Mouse (Mus musculus) skeletal muscle tissue, adult 2 months (tissue): Measurements from ENCODE around the gene Zfp365.

ENCODE experiments used
- DNase-seq: peaks from one replicate; pipeline ENCODE4 v3.0.0-alpha.2; 2012; ENCODE audit warnings: low read depth, low spot score

Gene Zfp365

DNA sequence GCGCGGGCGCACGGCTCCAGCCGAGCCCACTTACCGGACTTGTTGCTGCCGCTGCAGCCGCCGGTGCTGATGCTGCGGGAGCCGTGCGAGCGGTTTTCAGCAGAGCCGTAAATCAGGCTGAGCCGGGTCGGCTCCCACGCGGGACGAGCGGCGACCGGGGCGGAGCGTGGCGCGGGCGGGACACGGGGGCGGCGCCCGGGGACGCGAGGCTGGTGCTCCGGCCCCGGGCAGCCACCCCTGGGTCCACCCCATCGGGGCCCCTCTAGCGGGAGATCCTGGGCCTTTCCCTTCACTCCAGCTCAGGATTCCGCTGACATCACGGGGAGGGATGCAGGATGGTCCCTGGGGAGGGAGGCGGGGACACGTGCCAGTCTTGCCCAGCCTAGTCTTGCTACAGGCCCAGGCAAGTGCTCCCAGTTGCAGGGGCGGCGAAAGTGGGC is at the start of gene Zfp365:
Zfp365 (minus strand) TSS at position 326 of the 440 bp plus-strand sequence.
- DNase-seq: peak; percentile 26

DNA sequence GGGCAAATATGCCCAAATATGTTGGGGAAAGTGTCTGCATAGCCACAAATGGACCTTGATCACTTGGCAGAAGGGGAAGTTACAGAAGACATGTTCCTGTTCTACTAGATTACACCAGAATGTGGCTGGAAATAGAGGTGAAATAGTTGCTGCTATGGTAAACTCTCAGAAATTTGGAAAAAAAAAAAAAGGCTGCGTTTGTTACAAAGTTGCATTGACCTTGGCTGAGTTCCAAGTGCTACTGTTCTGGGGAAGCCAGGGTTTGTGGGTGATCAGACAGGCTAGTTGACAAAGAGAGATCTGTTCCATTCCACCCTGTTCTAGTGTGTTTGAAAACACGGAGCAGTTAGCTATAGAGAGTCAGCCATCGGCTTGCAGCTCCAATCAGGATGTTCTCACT is 47.5 kb upstream of the Zfp365 start:
- DNase-seq: no peak

DNA sequence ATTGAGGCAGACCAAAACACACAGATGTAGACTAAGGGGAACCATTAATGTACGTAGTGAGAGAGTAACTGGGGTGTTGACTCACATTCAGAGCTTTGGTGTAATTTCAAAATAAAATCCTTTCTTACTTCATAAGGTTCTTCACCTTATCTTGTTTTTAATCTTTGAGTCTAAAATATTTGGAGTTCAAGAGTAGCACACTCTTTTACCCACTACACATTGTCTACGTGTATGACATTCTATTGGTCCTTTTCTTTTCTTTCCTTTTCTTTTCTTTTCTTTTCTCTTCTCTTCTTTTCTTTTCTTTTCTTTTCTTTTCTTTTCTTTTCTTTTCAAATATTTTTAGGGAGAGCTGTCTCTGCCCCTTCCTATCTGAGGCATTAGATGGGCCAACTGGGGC is 43.5 kb upstream of the Zfp365 start:
- no peak for DNase-seq

DNA sequence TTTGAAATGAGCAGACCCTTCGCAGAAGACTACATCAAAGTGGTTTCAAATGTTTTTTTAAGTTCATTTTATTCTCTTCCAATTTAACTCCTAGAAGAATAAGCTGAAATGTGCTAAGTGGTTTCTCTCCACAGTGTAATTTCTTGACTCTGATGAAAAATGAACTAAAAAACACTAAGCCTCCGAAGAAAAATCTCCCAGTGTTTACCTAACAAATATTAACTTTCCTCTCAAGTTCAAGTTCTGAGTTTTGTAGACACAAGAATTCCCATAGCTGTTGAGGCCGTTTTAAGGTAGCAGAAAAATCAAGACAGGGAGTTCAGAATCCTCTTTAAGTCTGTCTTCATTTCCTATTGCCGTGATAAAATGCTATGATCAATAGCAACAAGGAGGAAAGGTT is 39.2 kb upstream of the Zfp365 start:
- DNase-seq: no peak

DNA sequence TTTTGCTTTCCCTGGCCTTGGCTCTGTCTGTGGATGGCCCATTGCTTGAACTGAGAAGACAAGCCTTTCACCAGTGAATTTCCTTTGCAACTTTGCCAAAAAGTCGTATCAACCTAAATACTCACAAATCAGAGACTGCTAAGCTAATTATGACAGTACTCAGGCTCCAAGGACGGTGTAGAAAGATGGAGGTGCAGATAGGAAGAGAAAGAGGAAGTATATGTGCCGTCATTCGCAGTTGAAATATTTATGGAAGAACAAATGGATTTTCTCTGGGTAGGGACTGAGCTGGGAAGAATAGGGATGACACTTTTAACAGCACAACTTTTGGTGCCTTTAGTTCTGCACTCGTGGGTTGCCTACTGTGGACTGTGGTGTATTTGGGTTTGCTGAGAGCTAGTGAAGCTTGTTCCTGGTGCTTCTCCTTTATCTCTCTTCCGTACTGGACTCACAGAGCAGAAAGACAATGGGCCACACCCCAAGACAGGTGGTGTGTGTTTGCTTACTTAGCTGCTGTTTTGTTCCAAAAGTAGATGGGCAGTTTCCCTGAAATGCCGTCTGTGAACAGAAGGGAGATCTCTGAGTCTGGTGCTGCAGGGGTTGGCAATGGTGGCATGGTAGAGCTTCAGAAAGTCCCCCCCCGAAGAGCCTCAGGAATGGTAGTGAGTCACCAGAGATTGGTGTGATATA is 37.7 kb upstream of the Zfp365 start:
- DNase-seq: no peak

DNA sequence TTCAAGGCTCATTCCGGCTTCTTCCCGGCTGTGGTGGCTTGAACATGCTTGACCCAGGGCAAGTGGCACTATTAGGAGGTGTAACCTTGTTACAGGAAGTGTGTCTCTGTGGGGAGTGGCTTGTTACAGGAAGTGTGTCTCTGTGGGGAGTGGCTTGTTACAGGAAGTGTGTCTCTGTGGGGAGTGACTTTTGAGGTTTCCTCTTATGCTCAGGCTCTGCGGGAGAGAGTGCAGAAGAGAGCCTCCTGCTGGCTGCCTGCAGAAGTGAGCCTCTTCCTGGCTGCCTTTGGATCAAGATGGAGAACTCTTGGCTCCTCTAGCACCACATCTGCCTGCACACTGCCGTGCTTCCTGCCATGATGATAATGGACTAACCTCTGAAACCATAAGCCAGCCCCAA is 31.1 kb upstream of the Zfp365 start:
- DNase-seq: no peak

DNA sequence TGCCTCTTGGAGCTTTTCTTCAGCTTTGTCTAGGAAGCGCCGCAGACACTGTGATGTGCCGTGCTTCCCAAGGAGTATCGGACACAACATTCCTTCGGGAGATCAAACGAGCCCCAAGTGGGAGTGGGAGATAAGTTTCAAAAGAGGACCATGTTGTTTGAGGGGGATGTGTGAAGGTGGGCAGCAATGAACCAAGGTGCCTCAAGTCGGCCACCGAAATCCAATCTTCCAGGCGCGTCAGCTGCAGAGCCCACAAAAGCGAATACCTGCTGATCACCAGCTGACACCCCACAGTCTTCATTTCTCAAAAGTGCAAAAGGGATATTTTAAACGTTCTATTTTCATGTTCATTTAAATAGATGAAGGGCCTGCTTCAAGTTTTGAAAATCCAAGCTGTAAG is 27.1 kb upstream of the Zfp365 start:
- DNase-seq: no peak

DNA sequence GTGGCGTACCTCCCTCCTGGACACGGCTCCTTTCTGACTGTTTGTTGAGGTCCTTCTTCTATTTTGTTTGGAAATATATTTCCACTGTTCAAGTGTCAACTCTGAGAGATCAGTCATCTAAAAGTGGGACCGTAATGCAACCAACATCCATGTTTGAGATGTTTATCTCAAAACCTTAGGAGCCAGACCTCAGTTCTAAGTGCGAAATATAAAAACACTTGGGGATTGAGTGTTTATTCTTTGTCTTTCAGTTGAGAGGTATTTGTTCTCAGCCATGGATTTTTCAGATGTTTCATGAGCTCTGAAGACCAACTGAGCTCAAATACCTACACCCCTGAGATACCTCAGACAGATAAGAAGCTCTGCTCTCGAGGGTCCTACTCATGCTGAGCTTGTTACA is 25.3 kb upstream of the Zfp365 start:
- no peak for DNase-seq

DNA sequence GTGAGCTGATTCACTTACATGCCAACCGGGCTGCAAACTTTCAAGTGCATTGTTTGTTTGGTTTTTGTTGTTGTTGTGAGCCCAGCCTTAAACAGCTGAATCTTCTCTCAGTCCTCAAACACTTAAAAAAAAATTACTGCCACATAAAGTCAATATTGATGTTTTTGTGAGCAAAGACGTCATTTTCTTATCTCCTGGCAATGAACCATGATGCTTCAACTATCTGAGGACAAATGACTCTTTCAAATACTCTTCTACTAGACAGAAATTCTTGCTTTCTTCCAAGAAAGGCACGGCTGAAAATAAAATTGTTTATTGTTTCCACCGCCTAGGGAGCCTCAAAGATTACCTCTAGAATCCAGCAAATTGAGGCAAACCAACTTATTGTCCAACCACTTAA is 24.5 kb upstream of the Zfp365 start:
- no peak for DNase-seq

DNA sequence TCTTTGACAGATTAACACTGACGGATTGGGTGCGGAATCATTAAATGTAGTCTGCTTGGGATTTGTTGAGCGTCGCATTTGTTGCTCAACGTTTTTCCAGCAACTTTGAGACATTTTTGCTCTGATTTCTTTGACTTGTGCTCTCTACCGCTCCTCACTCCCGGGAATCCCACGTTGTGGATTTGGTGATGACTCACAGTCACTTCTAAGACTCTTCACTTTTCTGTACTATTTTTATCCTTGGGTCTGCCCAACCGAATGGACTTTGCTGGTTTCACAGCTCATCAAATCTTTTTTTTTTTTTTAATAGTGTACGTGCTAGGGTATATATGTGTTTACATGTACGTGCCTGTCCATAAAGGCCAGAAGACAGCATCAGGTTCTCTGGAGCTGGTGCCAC is 20.3 kb upstream of the Zfp365 start:
- no peak for DNase-seq

DNA sequence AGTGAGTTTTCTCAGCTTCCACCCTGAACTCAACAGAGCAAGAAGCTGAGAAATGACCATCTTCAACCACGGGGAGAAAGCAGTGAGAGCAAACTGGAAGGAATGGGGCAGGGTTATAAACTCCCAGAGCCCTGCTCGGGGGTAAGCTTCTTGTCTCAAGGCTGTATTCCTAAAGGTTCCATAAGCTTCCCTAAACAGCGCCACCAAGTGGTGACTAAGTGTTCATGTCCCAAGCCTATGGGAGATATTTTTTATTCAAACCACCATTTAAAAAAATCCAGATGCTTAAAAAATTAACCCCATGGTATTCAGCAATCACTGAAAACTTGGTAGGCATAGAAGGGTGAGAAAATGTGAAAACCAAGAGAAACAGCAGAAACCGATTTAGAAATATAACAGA is 18.9 kb upstream of the Zfp365 start:
- DNase-seq: no peak

DNA sequence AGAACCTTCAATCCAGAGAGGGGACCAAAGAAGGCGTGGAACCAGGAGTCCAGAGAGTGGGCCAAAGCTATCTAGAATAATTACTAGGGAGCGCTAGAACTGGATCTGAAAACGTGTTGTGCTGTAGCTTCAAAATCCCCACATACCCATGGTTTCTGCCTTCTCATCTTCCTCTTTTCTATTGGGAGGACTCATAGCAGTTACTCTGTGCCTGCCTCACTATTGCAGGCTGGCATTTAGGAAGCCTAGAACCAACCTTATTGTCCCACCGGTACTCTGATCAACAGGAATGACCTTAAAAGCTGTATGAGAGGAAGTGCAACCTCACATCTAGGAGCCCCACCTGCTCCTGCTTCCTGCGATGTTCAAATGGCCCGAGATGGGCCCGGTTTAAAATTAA is 16.1 kb upstream of the Zfp365 start:
- DNase-seq: no peak

DNA sequence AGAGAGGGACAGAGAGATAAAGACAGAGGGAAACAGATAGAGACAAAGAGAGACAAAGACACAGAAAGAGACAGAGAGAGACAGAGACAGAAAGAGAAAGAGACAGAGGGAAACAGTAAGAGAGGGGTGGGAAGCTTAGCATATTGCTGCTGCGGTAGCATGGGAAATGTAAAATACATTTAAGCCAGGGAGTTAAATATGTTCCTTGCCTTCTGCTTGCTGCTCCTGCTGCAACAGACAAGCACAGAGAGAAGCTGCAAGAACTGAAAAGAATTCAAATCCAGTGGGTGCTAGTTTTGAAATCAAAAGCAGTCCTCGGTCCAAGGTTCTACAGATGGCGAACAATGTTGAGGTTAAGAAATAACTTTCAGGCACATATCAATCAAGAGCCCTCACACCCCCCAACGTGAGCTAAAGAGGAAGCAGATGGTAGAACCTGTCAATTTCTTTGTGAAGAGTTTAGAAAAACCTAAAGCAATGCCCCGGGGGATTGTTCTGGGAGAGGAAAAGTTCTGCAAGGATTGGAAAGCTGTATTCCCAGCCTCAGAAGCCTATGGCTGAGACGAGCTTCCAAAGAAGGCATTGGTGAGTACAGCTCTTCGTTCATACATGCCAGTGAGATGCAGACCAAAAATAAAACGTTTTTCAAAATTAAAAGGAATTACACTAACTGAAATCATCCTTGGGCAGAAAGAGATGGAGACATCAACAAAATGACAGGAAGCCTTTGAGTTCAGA is 15.4 kb upstream of the Zfp365 start:
- no peak for DNase-seq

DNA sequence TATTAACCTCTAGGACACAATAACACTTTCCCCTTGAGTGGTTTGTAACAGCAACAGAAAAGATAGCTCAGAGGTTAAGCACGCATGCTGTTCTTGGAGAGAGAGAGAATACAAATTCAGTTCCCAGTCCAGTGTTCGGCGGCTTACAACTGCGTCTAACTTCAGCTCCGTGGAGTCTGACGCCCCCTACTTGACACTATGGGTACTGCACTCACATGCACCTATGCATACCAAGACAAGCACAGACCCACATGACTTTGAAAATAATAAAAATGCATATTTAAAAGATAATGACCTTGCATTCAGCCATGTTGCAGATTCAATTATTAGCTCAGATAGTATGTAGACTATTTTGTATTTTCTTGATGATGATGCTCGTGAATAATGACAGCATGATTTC is 11.6 kb upstream of the Zfp365 start:
- DNase-seq: no peak

DNA sequence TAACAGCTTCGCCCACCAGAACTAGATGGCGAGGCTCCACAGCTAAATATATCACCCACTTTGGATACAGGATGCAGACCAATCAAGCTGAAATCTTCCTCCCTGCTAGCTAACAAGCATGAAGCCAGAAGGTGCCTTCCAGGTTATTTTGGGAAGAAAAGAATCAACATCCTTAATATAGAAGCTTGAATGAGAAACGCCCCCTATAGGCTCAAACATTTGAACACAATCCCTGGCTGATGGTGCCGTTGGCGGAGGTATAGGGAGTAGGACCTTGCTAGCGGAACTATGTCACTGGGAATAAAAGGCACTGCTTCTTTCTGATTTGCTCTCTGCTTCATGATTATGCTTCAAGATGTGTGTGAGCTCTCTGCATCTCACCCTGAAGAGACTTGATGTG is 9.3 kb upstream of the Zfp365 start:
- no peak for DNase-seq

DNA sequence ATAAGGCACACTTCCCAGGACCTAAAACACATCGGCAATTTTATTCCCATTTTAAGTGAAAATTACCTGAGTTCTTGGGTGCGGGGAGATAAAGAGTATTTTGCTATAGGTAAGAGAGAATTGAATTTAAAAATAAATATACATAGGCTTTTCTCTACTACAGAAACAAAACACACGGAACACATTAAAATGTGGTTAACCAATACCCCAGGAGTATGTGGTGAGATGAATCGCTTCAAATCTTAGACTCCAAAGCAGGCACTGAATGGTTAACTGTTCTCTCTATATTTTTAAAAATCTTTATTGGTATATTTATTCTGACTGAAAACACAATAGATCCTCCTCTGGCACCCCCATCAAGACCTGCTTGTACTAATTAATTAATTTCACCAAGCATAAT is 7.2 kb upstream of the Zfp365 start:
- DNase-seq: no peak

DNA sequence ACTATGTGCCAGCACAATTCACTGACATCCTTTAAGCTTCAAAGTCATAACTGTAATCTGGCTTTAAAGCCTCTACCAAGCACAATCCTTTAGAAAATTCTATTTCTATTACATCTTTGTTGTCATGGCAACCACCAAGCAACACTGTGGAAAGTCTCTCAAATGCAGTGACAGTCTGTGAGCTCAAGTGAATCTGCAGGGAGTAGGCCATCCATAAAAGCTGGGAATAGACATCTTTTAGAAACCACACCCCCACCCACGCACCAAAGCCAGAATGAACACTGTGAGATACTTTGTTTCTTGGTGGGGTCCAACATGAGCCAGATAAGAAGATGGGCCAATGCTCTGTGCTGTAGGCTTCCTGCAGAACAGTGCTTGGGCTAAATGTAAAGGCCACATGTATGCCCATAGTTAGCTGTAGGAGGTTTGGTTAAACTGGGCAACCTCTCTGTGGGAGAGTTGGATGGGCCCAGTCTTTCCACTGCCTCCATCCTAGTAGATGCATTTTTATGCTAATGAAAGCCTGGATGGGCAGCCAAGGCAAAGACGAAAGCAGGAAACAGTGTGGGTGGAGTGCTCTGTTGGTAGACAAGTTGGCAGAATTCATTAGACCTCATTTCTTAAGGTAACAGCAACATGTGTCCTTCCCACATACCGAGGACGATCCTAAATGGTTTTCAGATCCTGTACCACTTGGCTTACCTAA is 5.9 kb upstream of the Zfp365 start:
- DNase-seq: no peak

DNA sequence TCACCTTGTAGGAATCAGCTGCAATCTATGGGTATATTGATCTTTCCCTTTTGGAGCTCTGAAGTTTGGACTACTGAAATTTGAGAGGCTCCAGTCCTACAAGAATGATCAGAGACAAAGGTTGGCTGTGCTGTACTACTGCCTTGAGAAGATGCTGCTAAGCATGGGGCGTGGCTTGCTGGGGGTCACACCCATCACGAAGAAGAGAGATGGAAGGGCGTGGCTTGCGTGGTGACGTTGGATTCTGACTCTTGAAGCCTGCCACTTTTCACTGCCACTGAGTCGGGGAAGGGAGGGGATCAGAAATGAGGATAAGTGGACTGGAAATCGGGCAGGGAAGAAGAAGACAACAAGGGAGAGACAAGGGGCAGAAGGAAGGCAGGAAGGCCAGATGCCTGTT is 4.9 kb upstream of the Zfp365 start:
- no peak for DNase-seq

DNA sequence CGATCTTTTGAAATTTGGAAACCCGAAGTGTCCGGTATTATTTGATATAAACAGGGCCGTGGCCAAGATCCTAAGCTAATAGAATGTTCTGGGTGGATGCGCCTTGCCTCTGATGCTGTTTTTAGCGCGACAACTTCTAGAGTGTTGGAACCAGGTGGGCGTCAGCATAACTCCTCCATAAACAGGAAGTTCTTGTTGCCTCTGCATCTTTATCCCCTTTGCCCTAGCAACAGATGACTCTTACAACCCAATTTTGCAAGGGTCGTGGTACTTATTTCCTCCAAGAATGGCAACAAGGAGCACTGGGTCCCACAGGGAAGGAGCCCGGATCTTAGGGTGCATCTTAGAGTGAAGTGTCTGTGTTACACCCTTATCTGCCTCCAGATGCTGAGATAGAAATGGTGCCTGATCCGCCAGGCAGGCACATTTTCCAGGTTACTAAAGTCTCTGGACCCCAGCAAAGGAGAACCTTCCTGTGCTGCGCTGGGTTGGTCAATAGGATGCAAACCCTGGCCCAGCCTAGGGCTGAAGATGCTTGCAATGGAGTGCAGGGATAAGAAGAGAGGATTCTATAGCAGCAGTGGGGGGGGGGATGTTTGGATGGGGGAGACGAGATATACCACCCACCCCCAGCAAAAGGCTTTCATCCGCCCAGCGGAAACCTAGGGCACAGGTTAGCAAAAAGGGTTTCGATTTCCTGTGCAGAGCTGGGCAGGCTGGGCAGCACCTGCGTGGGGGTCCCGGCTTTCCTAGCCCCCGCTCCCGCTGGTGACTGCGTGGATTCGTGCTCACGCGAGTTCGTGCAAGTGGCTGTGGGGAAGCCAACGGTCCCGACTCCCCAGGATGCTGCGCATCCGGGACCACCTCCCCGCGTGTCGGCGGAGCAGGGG is 770 bp downstream of the Zfp365 start:
- no peak for DNase-seq

DNA sequence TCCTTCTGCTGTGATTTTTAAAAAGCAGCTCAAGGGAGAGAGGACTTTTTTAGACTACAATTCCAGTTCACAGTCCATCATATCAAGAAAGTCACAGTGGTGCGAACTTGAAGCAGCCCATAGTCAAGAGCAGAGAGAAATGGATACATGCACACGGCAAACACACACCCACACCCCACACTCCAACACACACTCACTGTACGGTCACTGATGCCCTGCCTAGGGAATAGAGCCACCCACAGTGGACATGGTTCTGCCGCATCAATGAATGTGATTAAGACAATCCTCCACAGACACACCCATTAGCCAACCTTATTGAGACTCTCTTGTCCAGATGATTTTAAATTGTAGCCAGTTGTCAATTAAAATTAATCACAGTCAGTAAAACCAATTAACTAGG is 4.5 kb downstream of the Zfp365 start:
- DNase-seq: no peak

DNA sequence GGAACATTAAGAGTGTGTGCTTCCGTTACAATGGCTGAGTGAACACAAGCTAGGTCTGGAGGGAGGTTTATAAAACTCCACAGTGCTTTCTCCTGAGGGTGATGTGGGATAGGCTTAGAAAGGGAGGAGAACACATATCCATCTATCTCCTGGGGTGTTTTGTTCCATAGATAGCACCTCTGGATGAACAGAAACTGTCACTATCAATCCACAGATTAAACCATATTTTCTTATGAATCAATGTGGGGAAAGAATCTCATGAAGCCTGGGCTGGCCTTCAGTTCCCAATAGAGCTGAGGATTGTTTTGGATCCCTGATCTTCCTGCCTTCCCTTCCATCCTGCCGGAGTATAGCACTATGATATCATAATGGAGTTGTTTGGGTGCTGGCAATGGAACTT is 5.5 kb downstream of the Zfp365 start:
- DNase-seq: no peak

DNA sequence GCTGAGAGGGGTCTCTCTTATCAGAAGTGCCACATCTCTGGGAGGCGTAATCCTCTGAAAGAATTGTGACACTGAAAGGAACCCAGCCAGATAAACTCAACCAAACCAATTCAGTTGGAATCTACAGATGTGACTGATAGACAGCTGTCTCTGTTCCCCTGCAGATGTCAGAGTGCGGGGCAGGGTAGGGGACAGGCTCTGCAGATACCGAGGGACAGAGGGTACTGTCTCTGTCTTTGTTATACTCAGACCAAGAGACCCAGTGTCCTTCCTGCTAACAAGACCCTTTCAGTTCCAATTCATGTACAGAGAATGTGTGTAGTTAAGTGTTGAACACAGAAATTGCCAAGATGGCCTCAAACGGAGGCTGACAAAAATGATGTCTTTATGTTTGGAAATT is 6.4 kb downstream of the Zfp365 start:
- DNase-seq: no peak
